8 mouse cellular contexts compared by ENCODE assay signal in genomic region chr5:137631171-137631570, GRCm38 (mm10). TPM values are rescaled to one million over a fixed set of nuclear protein-coding genes. Genes with fewer than 3 reads are reported as not detected.
DNase-seq lines count a peak whose midpoint lies in the region; ATAC-seq lines count a peak whose summit lies in the region.

No protein-coding gene starts in this region.

- H3K4me3 ChIP-seq in forebrain, embryonic 10.5 days = peak overlapping the region; percentile 72
- no peak overlapping the region for H3K4me3 ChIP-seq in forebrain, embryonic 16.5 days (replicated peaks; ENCODE audit: low read length)
- peak overlapping the region; percentile 77 for H3K4me3 ChIP-seq in embryonic facial prominence, embryonic 12.5 days
- no peak overlapping the region; the same call in 1 of the 2 replicates for H3K4me3 ChIP-seq in hindbrain, embryonic 12.5 days
- H3K4me3 ChIP-seq in liver, embryonic 12.5 days = peak overlapping the region; percentile 84

- no peak overlapping the region for H3K4me2 ChIP-seq in forebrain, embryonic 16.5 days (ENCODE audit: low read length)
- H3K4me2 ChIP-seq in embryonic facial prominence, embryonic 12.5 days (replicated peaks) = peak overlapping the region; percentile 81
- peak overlapping the region; percentile 86 for H3K4me2 ChIP-seq in hindbrain, embryonic 12.5 days (replicated peaks)
- H3K4me2 ChIP-seq in liver, embryonic 12.5 days = peak overlapping the region; percentile 93

- DNase-seq in forebrain, embryonic 10.5 days (ENCODE audit: extremely low spot score, low spot score) = no peak
- DNase-seq in thymus, postnatal 36 days = peak; percentile 85 to 92
- DNase-seq in embryo, embryonic 11 days = no peak

- 82% methylated on average over 9 of the region's 9 CpGs for WGBS in forebrain, embryonic 10.5 days
- 78% methylated on average over 9 of the region's 9 CpGs for WGBS in forebrain, embryonic 16.5 days
- 49% methylated on average over 9 of the region's 9 CpGs for WGBS in embryonic facial prominence, embryonic 12.5 days
- 61% methylated on average over 9 of the region's 9 CpGs for WGBS in hindbrain, embryonic 12.5 days
- 13% methylated on average over 9 of the region's 9 CpGs for WGBS in liver, embryonic 12.5 days (ENCODE audit: insufficient replicate concordance)

- H3K27me3 ChIP-seq in forebrain, embryonic 10.5 days (ENCODE audit: poor library complexity, severe bottlenecking) = no peaks in the 10 kb centered on the region
- H3K27me3 ChIP-seq in forebrain, embryonic 16.5 days (replicated peaks; ENCODE audit: control insufficient read depth, insufficient read depth, low read length) = no peaks in the 10 kb centered on the region
- no peaks in the 10 kb centered on the region for H3K27me3 ChIP-seq in embryonic facial prominence, embryonic 12.5 days
- H3K27me3 ChIP-seq in hindbrain, embryonic 12.5 days = no peaks in the 10 kb centered on the region
- 0 out of 2 replicates have a peak, but pooled peaks cover 5% of the 10 kb centered on the region for H3K27me3 ChIP-seq in liver, embryonic 12.5 days (replicated peaks)

- H3K9me3 ChIP-seq in forebrain, embryonic 10.5 days = no peaks in the 10 kb centered on the region
- H3K9me3 ChIP-seq in forebrain, embryonic 16.5 days (ENCODE audit: control insufficient read depth, low read length) = no peaks in the 10 kb centered on the region
- no peaks in the 10 kb centered on the region for H3K9me3 ChIP-seq in embryonic facial prominence, embryonic 12.5 days
- H3K9me3 ChIP-seq in hindbrain, embryonic 12.5 days (replicated peaks) = no peaks in the 10 kb centered on the region
- no peaks in the 10 kb centered on the region for H3K9me3 ChIP-seq in liver, embryonic 12.5 days (replicated peaks)

- H3K9ac ChIP-seq in forebrain, embryonic 16.5 days (replicated peaks; ENCODE audit: low read depth, low read length) = no peak overlapping the region; the same call in 1 of the 2 replicates
- peak overlapping the region; percentile 77 for H3K9ac ChIP-seq in embryonic facial prominence, embryonic 12.5 days
- H3K9ac ChIP-seq in hindbrain, embryonic 12.5 days = peak overlapping the region; percentile 75
- H3K9ac ChIP-seq in liver, embryonic 12.5 days = peak overlapping the region; percentile 85

- H3K4me1 ChIP-seq in forebrain, embryonic 10.5 days = peaks cover 54% of the 10 kb centered on the region
- peaks cover 26% of the 10 kb centered on the region for H3K4me1 ChIP-seq in forebrain, embryonic 16.5 days (replicated peaks; ENCODE audit: control insufficient read depth, insufficient read depth, low read length)
- peaks cover 23% of the 10 kb centered on the region for H3K4me1 ChIP-seq in embryonic facial prominence, embryonic 12.5 days
- peaks cover 43% of the 10 kb centered on the region for H3K4me1 ChIP-seq in hindbrain, embryonic 12.5 days
- H3K4me1 ChIP-seq in liver, embryonic 12.5 days = peaks cover 49% of the 10 kb centered on the region

- peaks cover 55% of the 10 kb centered on the region for H3K36me3 ChIP-seq in forebrain, embryonic 10.5 days (replicated peaks)
- H3K36me3 ChIP-seq in forebrain, embryonic 16.5 days (ENCODE audit: control insufficient read depth, insufficient read depth) = peaks cover 5% of the 10 kb centered on the region; the same call in 1 of the 2 replicates
- H3K36me3 ChIP-seq in embryonic facial prominence, embryonic 12.5 days = peaks cover 29% of the 10 kb centered on the region
- peaks cover 22% of the 10 kb centered on the region for H3K36me3 ChIP-seq in hindbrain, embryonic 12.5 days
- H3K36me3 ChIP-seq in liver, embryonic 12.5 days = peaks cover 46% of the 10 kb centered on the region

- no peak for ATAC-seq in forebrain, embryonic 16.5 days
- ATAC-seq in embryonic facial prominence, embryonic 12.5 days (ENCODE audit: insufficient number of reproducible peaks, insufficient read depth, low FRiP score, low TSS enrichment) = no peak
- ATAC-seq in hindbrain, embryonic 12.5 days (ENCODE audit: low FRiP score) = no peak
- no peak for ATAC-seq in liver, embryonic 12.5 days
- peak; percentile 73 for ATAC-seq in monocyte, adult 5-6 weeks (replicated peaks; ENCODE audit: insufficient number of reproducible peaks, low FRiP score, low TSS enrichment, poor library complexity, severe bottlenecking)

- H3K27ac ChIP-seq in forebrain, embryonic 10.5 days = peak overlapping the region; percentile 93
- H3K27ac ChIP-seq in forebrain, embryonic 16.5 days (ENCODE audit: low read length) = no peak overlapping the region
- H3K27ac ChIP-seq in embryonic facial prominence, embryonic 12.5 days = peak overlapping the region; percentile 91
- H3K27ac ChIP-seq in hindbrain, embryonic 12.5 days = peak overlapping the region; percentile 46
- peak overlapping the region; percentile 96 for H3K27ac ChIP-seq in liver, embryonic 12.5 days

RNA-seq across cellular contexts. Expression of gene Gm20605, which starts 2.2 kb away (rescaled TPM):
- polyA plus RNA-seq in forebrain, embryonic 10.5 days (2016; fragmentation: Nextera tagmentation; extraction: Ambion mirVana) = 11.7 and 14.0 TPM in 2 replicates
- 5.1 and 8.7 TPM in 2 replicates for polyA plus RNA-seq in forebrain, embryonic 16.5 days (2015; fragmentation: Nextera tagmentation; extraction: Ambion mirVana)
- polyA plus RNA-seq in embryonic facial prominence, embryonic 12.5 days (2016; fragmentation: Nextera tagmentation; extraction: Ambion mirVana) = 9.2 and 11.8 TPM in 2 replicates
- polyA plus RNA-seq in hindbrain, embryonic 12.5 days (2016; fragmentation: Nextera tagmentation; extraction: Ambion mirVana) = 8.3 and 10.8 TPM in 2 replicates
- polyA plus RNA-seq in liver, embryonic 12.5 days (2016; fragmentation: Nextera tagmentation; extraction: Ambion mirVana) = 7.8 and 9.0 TPM in 2 replicates
- total RNA-seq in monocyte, adult 5-6 weeks (2017) = 12.9 to 28.7 TPM (median 25.9 TPM) in 3 replicates

RNA-seq across cellular contexts. Expression of gene Lrch4, which starts 2.2 kb away (rescaled TPM):
- polyA plus RNA-seq in forebrain, embryonic 10.5 days (2016; fragmentation: Nextera tagmentation; extraction: Ambion mirVana) = 29.0 and 33.4 TPM in 2 replicates
- polyA plus RNA-seq in forebrain, embryonic 16.5 days (2015; fragmentation: Nextera tagmentation; extraction: Ambion mirVana) = 19.1 and 19.3 TPM in 2 replicates
- polyA plus RNA-seq in embryonic facial prominence, embryonic 12.5 days (2016; fragmentation: Nextera tagmentation; extraction: Ambion mirVana) = 30.8 and 34.0 TPM in 2 replicates
- 32.4 and 34.3 TPM in 2 replicates for polyA plus RNA-seq in hindbrain, embryonic 12.5 days (2016; fragmentation: Nextera tagmentation; extraction: Ambion mirVana)
- polyA plus RNA-seq in liver, embryonic 12.5 days (2016; fragmentation: Nextera tagmentation; extraction: Ambion mirVana) = 33.4 and 36.0 TPM in 2 replicates
- 34.9 to 86.0 TPM (median 77.2 TPM) in 3 replicates for total RNA-seq in monocyte, adult 5-6 weeks (2017)

RNA-seq across cellular contexts. Expression of gene Fbxo24, which starts 2.4 kb away (rescaled TPM):
- 0.09 and 0.26 TPM in 2 replicates for polyA plus RNA-seq in forebrain, embryonic 10.5 days (2016; fragmentation: Nextera tagmentation; extraction: Ambion mirVana)
- polyA plus RNA-seq in forebrain, embryonic 16.5 days (2015; fragmentation: Nextera tagmentation; extraction: Ambion mirVana) = 0.23 and 0.25 TPM in 2 replicates
- 0.22 and 0.36 TPM in 2 replicates for polyA plus RNA-seq in embryonic facial prominence, embryonic 12.5 days (2016; fragmentation: Nextera tagmentation; extraction: Ambion mirVana)
- polyA plus RNA-seq in hindbrain, embryonic 12.5 days (2016; fragmentation: Nextera tagmentation; extraction: Ambion mirVana) = 0.23 and 0.25 TPM in 2 replicates
- polyA plus RNA-seq in liver, embryonic 12.5 days (2016; fragmentation: Nextera tagmentation; extraction: Ambion mirVana) = 0.10 TPM in 1 of 2 replicates, not detected in the other
- not detected in 3 replicates for total RNA-seq in monocyte, adult 5-6 weeks (2017)

RNA-seq across cellular contexts. Expression of gene Sap25, which starts 10.0 kb away (rescaled TPM):
- 7.3 and 9.8 TPM in 2 replicates for polyA plus RNA-seq in forebrain, embryonic 10.5 days (2016; fragmentation: Nextera tagmentation; extraction: Ambion mirVana)
- polyA plus RNA-seq in forebrain, embryonic 16.5 days (2015; fragmentation: Nextera tagmentation; extraction: Ambion mirVana) = 5.2 and 10.4 TPM in 2 replicates
- 6.6 and 6.8 TPM in 2 replicates for polyA plus RNA-seq in embryonic facial prominence, embryonic 12.5 days (2016; fragmentation: Nextera tagmentation; extraction: Ambion mirVana)
- polyA plus RNA-seq in hindbrain, embryonic 12.5 days (2016; fragmentation: Nextera tagmentation; extraction: Ambion mirVana) = 7.6 and 8.0 TPM in 2 replicates
- polyA plus RNA-seq in liver, embryonic 12.5 days (2016; fragmentation: Nextera tagmentation; extraction: Ambion mirVana) = 6.0 and 6.5 TPM in 2 replicates
- total RNA-seq in monocyte, adult 5-6 weeks (2017) = 20.7 to 64.8 TPM (median 21.8 TPM) in 3 replicates

RNA-seq across cellular contexts. Expression of gene Irs3, which starts 14.3 kb away (rescaled TPM):
- 0.31 and 0.42 TPM in 2 replicates for polyA plus RNA-seq in forebrain, embryonic 10.5 days (2016; fragmentation: Nextera tagmentation; extraction: Ambion mirVana)
- polyA plus RNA-seq in forebrain, embryonic 16.5 days (2015; fragmentation: Nextera tagmentation; extraction: Ambion mirVana) = 0.09 TPM in 1 of 2 replicates, not detected in the other
- polyA plus RNA-seq in embryonic facial prominence, embryonic 12.5 days (2016; fragmentation: Nextera tagmentation; extraction: Ambion mirVana) = 0.18 and 0.34 TPM in 2 replicates
- 0.10 and 0.22 TPM in 2 replicates for polyA plus RNA-seq in hindbrain, embryonic 12.5 days (2016; fragmentation: Nextera tagmentation; extraction: Ambion mirVana)
- polyA plus RNA-seq in liver, embryonic 12.5 days (2016; fragmentation: Nextera tagmentation; extraction: Ambion mirVana) = 0.05 and 0.07 TPM in 2 replicates
- 0.10 TPM in 1 of 3 replicates, not detected in the others for total RNA-seq in monocyte, adult 5-6 weeks (2017)

Comparison
In these comparisons a context has a peak if more than half of its experiments do, and no peak if none do; other contexts are left out.
1. H3K4me3 ChIP-seq: peak in forebrain, embryonic 10.5 days (single experiment), embryonic facial prominence, embryonic 12.5 days (single experiment) and liver, embryonic 12.5 days (single experiment); none in forebrain, embryonic 16.5 days (single experiment) and hindbrain, embryonic 12.5 days (single experiment).
2. DNase-seq: peak in thymus, postnatal 36 days (2 of 2); none in forebrain, embryonic 10.5 days (single experiment) and embryo, embryonic 11 days (single experiment).